Mouse (Mus musculus): ENCODE results near the gene Gm28048.
A peak's percentile ranks its signal among the peaks of the same experiment; 100 is the strongest.

Gm28048 gene

DNA sequence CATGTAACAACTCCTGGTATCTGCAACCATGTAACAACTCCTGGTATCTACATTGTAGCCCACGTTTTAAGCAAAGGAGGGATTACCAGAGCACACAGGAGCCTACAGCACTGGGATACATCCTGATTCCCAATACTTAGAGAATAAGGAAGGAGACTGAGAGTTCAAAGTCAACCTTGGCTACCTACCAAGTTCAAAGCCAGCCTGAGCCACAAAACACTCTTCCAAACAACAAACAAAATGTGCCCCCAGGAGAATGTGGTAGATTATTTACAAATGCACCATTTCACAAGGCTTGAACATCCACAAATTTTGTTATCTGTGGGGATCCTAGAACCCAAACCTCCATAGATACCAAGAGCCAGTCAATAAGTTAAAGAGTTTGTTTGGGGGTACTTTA, 143.5 kb downstream of the Gm28048 start:
- no peak for DNase-seq (ENCODE audit: low spot score)

DNA sequence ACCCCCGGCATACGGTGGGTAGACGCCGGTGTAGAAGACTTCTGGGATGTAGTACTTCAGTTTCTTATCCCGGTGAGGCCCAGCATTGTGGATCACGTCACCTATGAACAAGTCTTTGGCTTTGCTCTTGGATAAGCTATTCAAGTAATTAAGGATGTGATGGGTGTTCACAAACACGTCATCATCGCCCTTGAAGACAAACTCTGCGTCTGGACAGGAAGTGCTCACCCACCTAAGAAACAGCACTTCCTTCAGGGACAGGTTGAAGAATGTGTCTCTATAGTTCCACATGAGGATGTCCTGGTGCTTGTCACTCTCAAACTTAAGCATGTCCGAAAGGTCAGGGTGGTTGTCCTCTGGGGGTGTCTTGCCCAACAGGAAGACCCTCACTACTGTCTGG, 145.6 kb downstream of the Gm28048 start:
- DNase-seq (ENCODE audit: low spot score) = no peak

DNA sequence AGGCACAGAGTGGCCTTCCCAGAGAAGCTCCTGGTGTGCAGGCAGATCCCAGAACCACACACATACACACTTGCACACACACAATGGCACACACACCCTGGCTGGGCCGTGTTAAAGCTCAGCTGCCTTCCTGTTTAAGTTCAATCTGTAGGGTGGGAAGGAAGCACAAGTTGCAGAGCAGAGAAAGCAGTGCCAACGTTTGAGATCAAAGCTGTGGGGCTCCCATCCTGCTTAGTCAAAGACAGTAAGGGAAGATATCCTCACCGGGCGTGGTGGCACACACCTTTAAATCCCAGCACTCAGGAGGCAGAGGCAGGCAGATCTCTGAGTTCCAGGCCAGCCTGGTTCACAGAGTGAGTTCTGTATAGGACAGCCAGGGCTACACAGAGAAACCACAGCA, 149.3 kb downstream of the Gm28048 start:
- no peak for DNase-seq (ENCODE audit: low spot score)

DNA sequence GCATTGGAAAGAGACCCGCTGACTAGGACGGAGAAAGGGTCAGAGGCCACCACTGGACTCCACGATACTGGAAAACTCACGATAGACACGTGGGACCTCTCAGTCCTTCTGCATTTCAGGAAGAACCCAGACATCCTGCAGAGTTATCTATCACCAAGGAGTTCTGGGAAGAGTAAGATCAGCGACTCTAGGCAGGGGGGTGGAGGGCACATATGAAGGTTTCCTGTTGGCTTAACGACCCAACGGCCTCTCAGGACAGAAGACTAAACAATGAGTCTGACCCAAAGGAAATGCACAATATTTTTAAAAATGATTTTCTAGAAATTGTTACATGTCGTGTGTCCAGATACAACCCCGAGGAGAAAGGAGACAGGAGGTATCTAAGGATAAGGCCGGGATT, 150.0 kb downstream of the Gm28048 start:
- no peak for DNase-seq (ENCODE audit: low spot score)

DNA sequence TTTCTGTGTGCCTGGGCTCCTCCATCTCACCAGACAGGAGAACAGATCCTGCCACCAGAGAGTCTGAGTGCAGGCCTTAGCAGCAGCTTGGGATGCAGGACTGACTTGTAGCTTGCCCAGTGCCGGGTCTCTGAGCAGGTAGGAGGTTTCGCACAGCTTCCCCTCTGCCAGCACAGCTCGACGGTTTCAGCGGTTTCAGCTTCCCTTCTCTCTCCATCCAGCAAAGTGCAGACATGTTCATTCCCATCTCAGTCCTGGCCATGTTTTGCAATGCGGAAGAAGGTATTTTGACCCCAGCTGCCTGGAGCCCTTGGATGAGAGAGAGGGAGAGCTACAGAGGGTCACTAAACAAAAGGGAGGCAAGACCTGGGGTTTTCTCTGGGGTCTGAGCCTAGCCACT, 151.2 kb downstream of the Gm28048 start:
- DNase-seq (ENCODE audit: low spot score) = no peak

DNA sequence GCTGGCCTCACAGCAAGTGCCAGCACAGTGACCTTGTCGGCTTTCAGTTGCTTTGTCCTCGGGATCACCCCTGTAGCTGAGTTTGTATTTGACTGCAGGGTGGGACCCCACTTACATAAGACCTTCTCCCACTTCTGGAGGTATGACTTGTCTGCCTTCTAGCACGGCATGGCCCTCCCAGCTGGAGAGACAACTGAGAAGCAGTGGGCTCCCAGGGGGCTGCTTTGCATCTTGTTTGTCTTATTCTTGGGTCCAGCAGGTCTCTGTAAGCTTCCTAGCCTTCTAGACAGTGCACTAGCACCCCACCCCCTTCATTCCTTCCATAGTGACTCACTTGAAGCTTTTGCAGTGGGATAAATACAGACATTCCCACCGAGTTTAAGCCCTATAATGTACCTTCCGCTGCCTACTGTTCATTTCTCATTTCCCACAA, 151.7 kb downstream of the Gm28048 start:
- DNase-seq (ENCODE audit: low spot score) = no peak

DNA sequence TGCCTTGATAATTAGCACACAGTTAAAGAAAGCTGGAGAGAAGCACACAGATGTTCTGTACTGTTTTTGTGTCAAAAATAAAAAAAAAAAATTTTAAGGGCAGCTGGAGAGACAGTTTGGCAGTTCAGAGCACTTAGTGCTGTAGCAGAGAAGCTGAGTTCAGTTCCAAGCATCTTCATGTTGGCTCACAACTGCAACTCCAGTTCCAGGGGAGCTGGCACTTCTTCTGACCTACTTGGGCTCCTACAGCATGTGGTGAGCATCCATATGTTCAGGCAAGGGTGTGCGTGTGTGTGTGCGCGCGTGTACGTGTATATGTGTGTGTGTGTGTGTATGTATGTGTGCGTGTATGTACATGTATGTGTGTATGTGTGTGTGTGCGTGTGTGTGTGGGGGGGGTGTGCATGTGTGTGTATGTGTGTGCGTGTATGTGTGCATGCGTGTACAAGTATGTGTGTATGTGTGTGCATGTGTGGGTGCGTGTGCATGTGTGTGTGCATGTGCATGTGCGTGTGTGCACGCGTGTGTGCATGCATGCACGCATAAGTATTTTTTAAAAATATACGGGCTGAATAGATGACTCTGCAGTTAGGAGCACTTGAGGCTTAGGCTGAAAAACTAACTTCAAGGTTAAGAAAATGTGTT, 152.8 kb downstream of the Gm28048 start:
- no peak for DNase-seq (ENCODE audit: low spot score)

DNA sequence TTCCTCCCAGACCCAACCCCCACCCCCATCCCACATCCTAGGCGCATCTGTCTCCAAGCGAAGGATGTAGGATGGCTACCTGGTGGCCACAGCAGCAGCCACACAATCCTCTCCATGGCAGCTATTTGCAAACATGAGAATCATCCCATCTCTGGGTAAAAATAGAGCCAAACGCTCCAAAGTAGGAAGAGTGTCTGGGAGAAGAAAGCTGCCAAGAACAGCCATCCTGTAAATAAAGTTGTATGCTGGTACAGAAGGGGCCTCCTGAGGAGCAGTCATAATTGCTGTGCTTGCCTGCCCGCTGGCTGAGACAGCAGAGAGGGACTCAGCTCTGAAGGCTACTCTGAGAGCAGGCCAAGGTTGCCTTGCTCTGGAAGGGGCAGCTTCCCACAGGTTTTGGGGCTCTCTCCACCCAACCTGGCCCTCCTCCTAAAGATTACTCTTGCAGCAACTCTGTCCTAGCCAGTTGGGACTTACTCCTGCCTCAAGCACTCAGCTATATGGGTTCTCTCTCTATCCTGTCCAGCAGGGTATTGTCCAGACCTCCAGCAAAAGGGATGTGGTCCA, 154.3 kb downstream of the Gm28048 start:
- no peak for DNase-seq (ENCODE audit: low spot score)

DNA sequence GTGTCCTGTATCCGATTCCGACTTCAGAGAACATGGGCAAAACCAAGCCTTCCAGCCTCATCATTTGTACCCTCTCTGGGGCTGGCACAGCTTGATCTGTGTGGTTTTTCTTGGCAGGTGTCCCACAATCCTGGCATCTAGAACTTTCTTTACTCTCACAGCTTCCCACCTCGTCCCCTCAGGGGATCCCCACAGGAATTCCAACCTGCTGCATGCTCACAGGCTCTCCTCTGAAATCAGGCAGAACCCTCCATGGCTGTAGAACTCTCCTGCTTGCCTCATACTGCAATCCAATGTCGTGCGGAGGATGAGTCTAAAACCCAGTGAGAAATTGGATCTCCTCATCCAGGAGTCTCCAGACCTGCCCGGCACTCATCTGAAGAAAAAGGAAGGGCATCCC, 155.2 kb downstream of the Gm28048 start:
- DNase-seq (ENCODE audit: low spot score) = no peak

DNA sequence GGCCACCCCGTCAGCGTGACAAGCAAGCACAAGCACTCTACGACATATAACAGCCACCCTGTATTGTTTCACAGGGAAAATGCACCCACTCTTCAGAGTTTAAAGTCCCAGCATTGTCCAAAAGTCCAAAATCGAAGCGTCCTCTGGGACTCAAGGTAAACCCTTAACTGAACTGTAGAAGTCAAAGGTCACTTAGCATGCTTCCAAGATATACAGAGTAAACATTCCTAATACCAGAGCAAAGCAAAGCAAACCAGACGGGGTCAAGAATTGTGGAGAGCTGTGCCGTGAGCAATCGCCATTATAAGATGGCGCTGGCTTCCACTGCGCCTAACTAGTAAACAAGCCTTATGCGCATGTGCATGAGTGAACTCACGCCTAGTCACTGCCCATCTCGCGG, 155.8 kb downstream of the Gm28048 start:
- DNase-seq (ENCODE audit: low spot score) = no peak

DNA sequence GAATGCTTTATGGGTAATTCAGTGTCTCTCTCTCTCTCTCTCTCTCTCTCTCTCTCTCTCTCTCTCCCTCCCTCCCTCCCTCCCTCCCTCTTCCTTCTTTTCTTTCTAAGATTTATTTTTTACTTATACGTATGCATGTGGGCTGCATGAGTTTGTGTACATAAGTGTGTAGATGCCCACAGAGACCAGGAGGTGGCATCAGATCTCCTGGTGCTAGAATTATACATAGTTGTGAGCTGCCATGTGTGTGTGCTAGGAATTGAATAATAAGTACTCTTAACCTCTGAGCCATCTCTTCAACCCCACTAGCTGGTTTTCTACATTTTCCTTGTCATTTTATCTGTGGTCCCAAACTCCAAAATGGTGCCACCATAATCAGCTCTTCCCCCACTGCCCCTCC, 156.3 kb downstream of the Gm28048 start:
- no peak for DNase-seq (ENCODE audit: low spot score)

DNA sequence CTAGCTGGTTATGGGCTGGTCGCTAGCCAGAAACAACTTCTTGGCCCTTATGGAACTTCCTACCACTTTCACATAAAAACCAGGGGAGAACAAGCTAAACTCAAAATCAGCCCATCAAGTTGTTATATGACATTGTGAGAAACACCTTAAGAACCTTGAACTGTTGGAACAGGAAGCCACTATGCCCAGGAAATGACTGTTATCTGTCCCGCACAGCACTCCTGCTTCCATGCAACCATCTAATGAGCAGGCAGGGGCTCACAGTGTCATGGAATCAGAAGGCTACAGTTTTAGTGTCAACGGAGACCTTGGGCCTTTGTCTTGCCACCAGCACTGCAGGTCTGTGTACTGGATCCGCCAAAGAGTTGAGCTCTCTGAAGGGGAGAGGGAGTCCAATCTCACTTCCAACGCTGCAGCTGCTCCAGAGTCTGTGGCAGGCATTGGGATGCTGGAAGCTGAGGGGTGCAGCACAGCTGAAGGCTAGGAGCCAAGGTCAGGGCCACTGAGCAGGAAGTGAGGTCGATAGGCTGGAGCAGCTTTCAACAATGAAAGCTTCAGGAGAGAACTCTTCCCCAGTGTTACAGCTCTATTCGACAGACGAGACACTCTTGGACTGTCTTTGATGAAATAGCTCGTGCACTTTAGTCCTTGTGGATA, 157.7 kb downstream of the Gm28048 start:
- no peak for DNase-seq (ENCODE audit: low spot score)

DNA sequence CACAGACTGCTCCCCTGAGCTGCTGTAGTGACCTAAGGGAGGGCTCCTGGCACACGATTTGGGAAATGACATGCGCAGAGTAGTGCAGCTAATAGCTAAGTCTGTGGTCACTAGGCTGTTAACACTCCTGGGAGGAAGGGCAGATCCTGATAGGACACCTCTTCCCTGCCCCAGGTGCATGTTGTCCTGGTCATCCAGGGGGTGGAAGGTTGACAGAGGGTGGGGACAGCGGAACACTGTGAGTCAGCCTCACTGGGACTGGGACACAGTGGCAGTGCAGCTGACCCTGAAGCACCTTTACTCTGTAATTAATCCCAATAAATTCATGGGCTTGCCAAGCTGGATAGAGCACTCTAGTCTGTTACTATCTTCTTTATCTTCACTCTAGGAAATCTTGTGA, 160.6 kb downstream of the Gm28048 start:
- no peak for DNase-seq (ENCODE audit: low spot score)

DNA sequence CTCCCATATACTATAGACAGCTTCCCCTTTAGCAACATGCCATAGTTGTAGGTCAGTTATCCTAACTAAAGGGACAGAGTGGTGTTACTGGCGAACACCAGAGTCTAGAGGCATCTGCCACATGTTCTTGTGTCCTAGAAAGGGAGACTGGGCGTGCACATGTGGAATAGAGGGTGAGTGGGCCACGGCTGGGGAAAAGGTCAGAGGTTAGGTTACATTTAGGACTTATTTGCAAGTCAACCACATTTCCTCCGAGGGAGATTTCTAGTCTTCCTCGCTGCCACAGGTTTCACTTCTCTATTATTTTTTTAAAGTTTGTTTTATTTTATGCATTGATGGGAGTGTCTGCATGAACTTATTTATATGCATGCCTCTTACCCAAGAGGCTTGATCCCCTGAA, 163.5 kb downstream of the Gm28048 start:
- no peak for DNase-seq (ENCODE audit: low spot score)

DNA sequence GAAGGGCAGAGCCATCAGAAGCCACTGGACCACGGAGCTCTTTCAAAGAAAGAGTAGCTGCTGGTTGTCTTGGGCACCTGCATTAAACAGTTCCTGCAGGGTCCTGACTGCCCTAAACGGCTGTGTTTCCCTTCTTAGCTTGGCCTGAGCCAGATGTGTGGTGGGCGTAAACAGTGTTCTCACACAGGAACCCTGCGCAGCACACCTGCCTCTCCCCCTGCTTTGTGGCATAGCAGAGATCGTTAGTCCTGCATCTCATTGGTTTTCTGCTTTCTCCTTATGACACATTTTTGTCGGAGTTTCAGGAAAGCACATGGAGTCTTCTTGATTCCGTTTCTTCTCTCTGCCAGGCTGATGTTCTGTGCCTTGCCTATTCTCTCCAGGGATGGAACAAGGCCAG, 166.0 kb downstream of the Gm28048 start:
- no peak for DNase-seq (ENCODE audit: low spot score)

DNA sequence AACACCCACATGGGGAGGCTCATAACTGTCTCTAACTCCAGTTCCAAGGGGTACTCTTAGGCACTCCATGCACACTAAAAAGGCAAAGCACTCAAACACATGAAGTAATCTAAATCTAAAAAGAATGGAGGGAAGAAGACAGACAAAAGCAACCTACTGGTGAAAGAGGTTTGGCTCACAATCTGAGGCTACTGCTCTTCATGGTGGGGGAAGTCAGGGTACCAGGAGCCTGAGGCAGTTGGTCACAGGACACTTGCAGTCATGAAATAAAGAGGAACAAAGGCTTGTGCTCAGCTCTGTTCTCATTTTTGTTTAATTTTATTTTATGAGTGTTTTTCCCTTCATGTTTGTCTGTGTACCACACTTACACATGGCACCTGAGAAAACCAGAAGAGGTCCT, 166.7 kb downstream of the Gm28048 start:
- no peak for DNase-seq (ENCODE audit: low spot score)

DNA sequence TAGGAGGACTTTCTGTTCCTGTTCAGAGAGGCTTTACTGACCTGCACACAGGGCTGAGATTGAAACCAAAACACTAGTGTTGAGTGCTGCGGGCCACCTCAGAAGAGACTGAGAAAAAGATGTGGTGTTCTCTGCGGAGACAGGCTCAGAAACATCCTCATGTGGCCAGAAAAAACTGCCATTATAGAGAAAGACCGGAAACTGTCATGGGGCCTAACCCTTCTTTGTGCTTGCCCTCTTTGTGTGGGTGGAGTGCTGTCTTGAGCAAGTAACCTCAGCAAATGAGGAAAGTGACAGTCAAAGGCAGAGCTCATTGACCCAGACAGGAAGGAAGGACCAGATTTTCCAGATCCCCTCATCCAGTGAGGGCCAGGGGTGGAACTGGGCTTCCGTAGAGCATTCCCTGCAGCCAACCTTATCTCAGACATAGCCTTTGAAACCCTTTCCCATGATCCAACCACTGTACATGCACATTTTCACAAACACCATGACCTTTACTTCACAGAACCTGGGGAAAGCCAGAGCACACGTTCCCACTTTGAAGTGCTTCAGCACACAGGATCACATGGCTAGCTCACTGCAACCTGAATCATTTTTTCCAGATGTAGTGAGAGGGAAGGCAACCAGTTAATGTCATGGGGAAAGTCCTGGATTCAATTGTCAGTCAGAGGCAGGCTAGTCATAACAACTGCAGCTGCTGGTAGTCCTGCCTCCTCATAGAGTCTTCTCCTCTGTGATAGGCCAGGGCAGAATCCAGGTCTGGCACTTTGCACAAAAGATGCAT, 167.8 kb downstream of the Gm28048 start:
- peak; percentile 27 for DNase-seq (ENCODE audit: low spot score)

DNA sequence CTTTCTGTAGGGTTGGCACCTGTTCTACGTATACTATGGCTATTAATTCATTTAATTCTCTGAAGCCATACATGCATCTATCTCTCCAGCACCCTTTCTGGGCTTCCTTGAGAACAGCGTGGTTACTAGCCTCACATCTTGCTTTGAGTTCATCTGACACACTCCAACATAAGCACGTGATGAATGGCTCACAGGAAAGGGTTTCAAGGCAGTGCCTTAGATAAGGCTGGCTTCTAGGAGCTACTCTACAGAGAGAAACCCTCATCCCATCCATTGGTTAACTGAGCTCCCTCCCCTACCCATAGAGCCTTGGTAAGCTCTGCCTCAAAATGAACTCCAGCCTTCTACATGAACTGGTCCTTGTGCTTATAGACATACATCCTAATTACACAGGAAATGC, 168.5 kb downstream of the Gm28048 start:
- peak; percentile 15 for DNase-seq (ENCODE audit: low spot score)

DNA sequence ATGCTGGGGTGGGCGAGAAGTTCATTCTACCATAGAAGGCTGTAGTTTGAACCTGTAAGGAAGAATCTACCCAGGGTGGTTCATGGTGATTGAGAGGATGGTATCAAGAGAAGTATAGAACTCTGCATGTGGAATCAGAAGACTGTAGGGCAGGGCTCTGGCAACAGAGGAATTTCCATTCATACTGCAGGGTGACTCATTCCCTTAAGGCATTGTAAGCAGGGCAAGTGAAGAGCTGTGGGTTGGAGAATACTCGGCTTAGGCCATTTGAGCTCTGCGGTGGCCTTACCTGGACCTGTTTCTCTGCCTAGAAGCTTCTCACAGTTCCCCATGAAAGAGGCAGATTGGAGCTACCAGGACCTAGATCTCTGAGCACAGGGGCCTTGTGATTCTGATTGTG, 170.5 kb downstream of the Gm28048 start:
- DNase-seq (ENCODE audit: low spot score) = no peak

DNA sequence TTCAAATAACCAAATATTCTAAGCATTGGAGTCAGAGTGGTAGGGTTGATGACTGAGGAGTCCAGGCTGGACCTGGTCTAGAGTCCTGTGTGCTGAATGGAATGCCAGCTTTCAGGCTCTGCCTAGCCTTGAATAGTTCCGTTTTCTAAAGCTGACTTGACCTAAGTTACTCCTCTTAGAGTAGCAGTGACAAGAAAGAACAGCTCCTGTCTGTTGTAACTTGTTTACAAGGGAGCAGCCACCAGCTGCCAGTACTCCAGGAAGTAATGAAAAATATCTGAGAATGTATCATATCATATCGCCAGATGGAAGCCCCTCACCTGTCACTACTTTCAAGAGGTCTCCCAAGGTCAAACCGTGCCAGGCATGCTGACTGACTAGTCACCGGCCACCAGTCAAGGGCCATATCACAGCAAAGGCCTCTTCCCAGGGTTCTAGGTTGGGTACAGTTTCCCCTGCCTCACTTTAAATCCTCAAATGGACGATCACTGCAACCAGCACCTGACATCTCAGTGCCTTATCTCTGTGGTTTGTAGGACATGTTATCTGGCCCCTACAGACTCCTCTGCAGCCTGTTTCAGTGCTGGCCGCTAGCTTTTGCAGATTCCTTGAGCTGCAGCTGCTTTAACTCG, 172.3 kb downstream of the Gm28048 start:
- DNase-seq (ENCODE audit: low spot score) = no peak

DNA sequence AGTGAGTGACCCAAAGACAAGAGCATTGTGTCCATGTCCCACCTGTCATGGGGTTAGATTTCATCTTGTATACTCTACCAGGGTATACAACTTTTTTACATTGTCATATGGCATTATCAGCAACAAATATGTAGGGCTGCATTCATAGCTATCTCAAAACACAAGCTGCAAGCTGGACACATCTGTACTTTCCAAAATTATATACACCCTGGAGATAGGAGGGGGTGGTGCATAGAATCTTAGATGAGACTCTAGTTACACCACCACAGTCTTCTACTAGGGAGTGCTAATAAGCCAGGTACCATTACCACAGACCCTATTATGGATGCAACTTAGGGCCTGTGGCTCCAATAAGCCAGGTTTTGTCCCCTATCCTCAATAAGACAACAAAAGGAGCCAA, 173.8 kb downstream of the Gm28048 start:
- DNase-seq (ENCODE audit: low spot score) = no peak

DNA sequence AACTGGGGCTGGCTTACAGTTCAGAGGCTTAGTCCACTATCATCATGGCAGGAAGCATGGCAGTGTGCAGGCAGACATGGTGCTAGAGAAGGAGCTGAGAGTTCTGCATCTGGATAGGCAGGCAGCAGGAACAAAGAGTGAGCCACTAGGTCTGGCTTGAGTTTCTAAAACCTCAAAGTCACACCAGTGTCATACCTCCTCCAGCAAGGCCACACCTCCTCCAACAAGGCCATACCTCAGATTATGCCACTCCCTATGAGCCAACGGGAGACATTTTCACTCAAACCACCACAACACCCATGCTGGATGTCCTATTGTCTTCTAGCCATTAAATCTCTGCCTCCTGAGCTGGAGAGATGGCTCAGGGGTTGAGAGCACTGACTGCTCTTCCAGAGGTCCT, 176.7 kb downstream of the Gm28048 start:
- no peak for DNase-seq (ENCODE audit: low spot score)

DNA sequence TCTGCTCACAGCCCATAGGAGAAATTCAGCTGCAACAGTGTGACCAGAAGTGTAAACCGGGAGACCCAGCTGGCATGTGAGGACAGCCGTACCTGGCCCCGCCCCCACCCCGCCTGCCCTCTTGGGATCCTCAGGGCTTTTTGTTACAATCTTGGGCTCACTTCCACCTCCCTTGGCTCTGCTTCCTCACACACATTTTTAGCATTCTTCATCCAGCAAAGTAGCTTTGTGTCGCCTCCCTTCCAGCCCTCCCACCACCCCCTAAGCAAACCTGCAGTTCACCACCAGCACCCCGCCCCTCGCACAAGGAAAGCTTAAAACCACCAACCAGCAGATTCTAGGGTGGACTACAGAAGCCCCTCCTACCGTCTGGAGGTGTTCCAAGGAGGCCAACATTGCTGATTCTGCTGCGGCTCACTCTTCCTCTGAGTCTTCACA, 181.9 kb downstream of the Gm28048 start:
- DNase-seq (ENCODE audit: low spot score) = no peak
